Mouse (Mus musculus) heart, postnatal 0 days (tissue): ENCODE measurements at regions not wholly inside any gene's neighbourhood (a gene's known extent, or its start where the extent isn't known, plus 50 kb on each side); places are given as distances from the start of the nearest gene placed in this dataset.

Experiments used
- CTCF ChIP-seq: IDR thresholded peaks from 2 replicates; pipeline ENCODE4 v1.5.1; 2016; ENCODE audit warnings: antibody characterized with exemption, control low read depth, low read depth
- EP300 ChIP-seq: IDR thresholded peaks from 2 replicates; pipeline ENCODE4 v1.6.1; 2016; ENCODE audit warnings: antibody characterized with exemption, low read depth

- TF ChIP-seq CTCF (no peak), EP300 (no peak)
Measured at GRCm38 (mm10) chr10:66930563-66930962, 165.4 kb upstream of the Jmjd1c start.
